Mouse (Mus musculus): ENCODE results near the gene Nmnat2. TPM values are rescaled to one million over a fixed set of nuclear protein-coding genes. Genes with fewer than 3 reads are reported as not detected.

Gene Nmnat2
- total RNA-seq, 2 experiments from 2014 or later: 0.61 to 1.0 TPM

GRCm38 (mm10) chr1:153085198-153085597 lies 130.4 kb downstream of the Nmnat2 start:
- intact Hi-C loops (cut with DNase I): no loop called here
- no peak for DNase-seq

GRCm38 (mm10) chr1:153087771-153088170 lies 133.0 kb downstream of the Nmnat2 start:
- DNase-seq: no peak
- intact Hi-C loops (cut with DNase I): no loop called here

GRCm38 (mm10) chr1:153090081-153090480 lies 135.3 kb downstream of the Nmnat2 start:
- intact Hi-C loops (cut with DNase I): no loop called here
- DNase-seq: no peak

GRCm38 (mm10) chr1:153090807-153091206 lies 136.0 kb downstream of the Nmnat2 start:
- DNase-seq: no peak
- intact Hi-C loops (cut with DNase I): no loop called here

GRCm38 (mm10) chr1:153091438-153092236 lies 136.8 kb downstream of the Nmnat2 start:
- intact Hi-C loops (cut with DNase I): loop anchor here (1.0 kb wide), 1 partner anchor 43 kb away; no protein-coding TSS in a partner anchor
- peak; percentile 42 to 52 for DNase-seq

GRCm38 (mm10) chr1:153092237-153092975 lies 137.6 kb downstream of the Nmnat2 start:
- intact Hi-C loops (cut with DNase I): loop anchor here (1.0 kb wide), 1 partner anchor 44 kb away; no protein-coding TSS in a partner anchor

GRCm38 (mm10) chr1:153093172-153093571 lies 138.4 kb downstream of the Nmnat2 start:
- intact Hi-C loops (cut with DNase I): no loop called here
- no peak for DNase-seq

More at GRCm38 (mm10) chr1:153092237-153092975, 137.6 kb downstream of the Nmnat2 start:
- peak; percentile 79 to 81 for DNase-seq

- no peak for DNase-seq
- intact Hi-C loops (cut with DNase I): no loop called here
These were observed 138.8 kb downstream of the Nmnat2 start for GRCm38 (mm10) chr1:153093581-153093980.

- intact Hi-C loops (cut with DNase I): no loop called here
- no peak for DNase-seq
These were observed 139.7 kb downstream of the Nmnat2 start for GRCm38 (mm10) chr1:153094226-153095076.

GRCm38 (mm10) chr1:153095328-153095727 lies 140.5 kb downstream of the Nmnat2 start:
- DNase-seq: no peak
- intact Hi-C loops (cut with DNase I): no loop called here

- DNase-seq: no peak
- intact Hi-C loops (cut with DNase I): no loop called here
These were observed 141.3 kb downstream of the Nmnat2 start for GRCm38 (mm10) chr1:153095826-153096727.

- no peak for DNase-seq
- intact Hi-C loops (cut with DNase I): no loop called here
These were observed 142.4 kb downstream of the Nmnat2 start for GRCm38 (mm10) chr1:153097017-153097675.

GRCm38 (mm10) chr1:153098586-153098985 lies 143.8 kb downstream of the Nmnat2 start:
- DNase-seq: no peak
- intact Hi-C loops (cut with DNase I): no loop called here

- intact Hi-C loops (cut with DNase I): loop anchor here (2.0 to 5.0 kb wide), 2 partner anchors 231 to 286 kb away; partner anchors contain the start of gene Lamc1
- DNase-seq: no peak
These were observed 146.1 kb downstream of the Nmnat2 start for GRCm38 (mm10) chr1:153100912-153101311.

GRCm38 (mm10) chr1:153101327-153101880 lies 146.6 kb downstream of the Nmnat2 start:
- intact Hi-C loops (cut with DNase I): loop anchor here (2.0 to 5.0 kb wide), 2 partner anchors 231 to 285 kb away; partner anchors contain the start of gene Lamc1
- peak; percentile 54 to 78 for DNase-seq

GRCm38 (mm10) chr1:153102296-153103185 lies 147.7 kb downstream of the Nmnat2 start:
- DNase-seq: peak; percentile 25 to 44

GRCm38 (mm10) chr1:153103186-153103554 lies 148.4 kb downstream of the Nmnat2 start:
- intact Hi-C loops (cut with DNase I): loop anchor here (5.0 kb wide), 1 partner anchor 229 kb away; the partner anchor contains the start of gene Lamc1
- DNase-seq: no peak

More at GRCm38 (mm10) chr1:153102296-153103185, 147.7 kb downstream of the Nmnat2 start:
- intact Hi-C loops (cut with DNase I): loop anchor here (5.0 kb wide), 1 partner anchor 230 kb away; the partner anchor contains the start of gene Lamc1

All from heart, postnatal 14 days (tissue).